Mouse (Mus musculus): ENCODE results near the gene Ccdc113. TPM values are rescaled to one million over a fixed set of nuclear protein-coding genes. Genes with fewer than 3 reads are reported as not detected.
"Not testable (repeated sequence)": the region's sequence is repeated elsewhere in the genome, so short reads cannot be mapped to it uniquely, and the experiment has no call there.

Ccdc113 gene
- polyA plus RNA-seq, 1 experiment from 2014 or later: 2.4 TPM

DNA sequence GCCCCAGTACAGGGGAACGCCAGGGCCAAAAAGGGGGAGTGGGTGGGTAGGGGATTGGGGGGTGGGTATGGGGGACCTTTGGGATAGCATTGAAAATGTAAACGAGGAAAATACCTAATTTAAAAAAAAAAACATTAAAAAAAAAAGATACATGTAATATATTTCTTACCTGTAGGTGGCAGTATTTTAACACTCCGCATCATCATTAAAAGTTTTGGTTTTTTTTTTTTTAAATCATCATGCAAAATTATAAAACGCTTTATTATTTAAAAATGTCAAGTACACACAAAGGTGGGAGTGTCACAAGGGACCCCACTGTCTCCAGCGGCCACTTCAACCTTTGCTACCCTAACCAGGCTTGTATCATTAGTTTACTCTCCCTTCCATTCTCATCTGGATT is 72.6 kb downstream of the Ccdc113 start:
- not testable (repeated sequence) for H3K36me3 ChIP-seq (ENCODE audit: control insufficient read depth, insufficient read depth, low read length); H3K4me1 ChIP-seq (ENCODE audit: control insufficient read depth in 2 of 2, insufficient read depth in 2 of 2, low read length in 2 of 2); ATAC-seq (ENCODE audit: insufficient number of reproducible peaks, insufficient read depth, low FRiP score, low read depth); H3K27me3 ChIP-seq (ENCODE audit: control insufficient read depth, insufficient read depth, low read length); H3K9me3 ChIP-seq (ENCODE audit: control insufficient read depth, low read length); H3K4me3 ChIP-seq (ENCODE audit: control insufficient read depth in 1 of 2, insufficient read depth in 1 of 2, low read depth in 1 of 2, low read length in 2 of 2)
- Histone ChIP-seq H3K9ac (ENCODE audit: low read length) (peak overlapping the region; percentile 54; the same call in 1 of the 2 replicates), H3K27ac (replicated peaks in 1 of 2; ENCODE audit: control insufficient read depth in 1 of 2, insufficient read depth in 1 of 2, low read depth in 2 of 2, low read length in 2 of 2) (peak overlapping the region; percentile 79 to 82; a peak in 2 of 4 replicates), H3K4me2 (ENCODE audit: low read length) (peak overlapping the region; percentile 34)
- 16% methylated on average over 4 of the region's 5 CpGs for WGBS

- peaks cover 3 to 5% of the 10 kb centered on the region in 2 experiments; a peak in 3 of 4 replicates for H3K4me1 ChIP-seq (ENCODE audit: control insufficient read depth in 2 of 2, insufficient read depth in 2 of 2, low read length in 2 of 2)
- WGBS: 21% methylated on average over 9 of the region's 9 CpGs
- peak overlapping the region; percentile 79 to 82 for H3K27ac ChIP-seq (replicated peaks in 1 of 2; ENCODE audit: control insufficient read depth in 1 of 2, insufficient read depth in 1 of 2, low read depth in 2 of 2, low read length in 2 of 2)
- no peaks in the 10 kb centered on the region for H3K36me3 ChIP-seq (ENCODE audit: control insufficient read depth, insufficient read depth, low read length)
- H3K27me3 ChIP-seq (ENCODE audit: control insufficient read depth, insufficient read depth, low read length): no peaks in the 10 kb centered on the region
- no peak overlapping the region for H3K4me3 ChIP-seq (ENCODE audit: control insufficient read depth in 1 of 2, insufficient read depth in 1 of 2, low read depth in 1 of 2, low read length in 2 of 2)
- H3K9ac ChIP-seq (ENCODE audit: low read length): peak overlapping the region; percentile 54
- no peaks in the 10 kb centered on the region for H3K9me3 ChIP-seq (ENCODE audit: control insufficient read depth, low read length)
- ATAC-seq (ENCODE audit: insufficient number of reproducible peaks, insufficient read depth, low FRiP score, low read depth): 0 out of 2 replicates have a peak, but pooled peaks have one; percentile 54
- peak overlapping the region; percentile 34 for H3K4me2 ChIP-seq (ENCODE audit: low read length)
Observed at GRCm38 (mm10) chr8:95607210-95607609, 73.3 kb downstream of the Ccdc113 start.

Other genes with a start within 250 kb of the Ccdc113 start
- gene Cngb1, start 227.5 kb upstream of the Ccdc113 start, polyA plus RNA-seq (2014; fragmentation: Nextera tagmentation; extraction: Ambion mirVana): 0.71 and 1.00 TPM in 2 replicates
- 0.40 TPM in 1 of 2 replicates, not detected in the other for gene Tepp, start 223.5 kb upstream of the Ccdc113 start, polyA plus RNA-seq (2014; fragmentation: Nextera tagmentation; extraction: Ambion mirVana)
- 5.2 and 5.3 TPM in 2 replicates for gene Zfp319, start 202.1 kb upstream of the Ccdc113 start, polyA plus RNA-seq (2014; fragmentation: Nextera tagmentation; extraction: Ambion mirVana)
- 24.9 and 26.1 TPM in 2 replicates for gene Usb1, start 201.8 kb upstream of the Ccdc113 start, polyA plus RNA-seq (2014; fragmentation: Nextera tagmentation; extraction: Ambion mirVana)
- 49.7 and 58.5 TPM in 2 replicates for gene Mmp15, start 181.8 kb upstream of the Ccdc113 start, polyA plus RNA-seq (2014; fragmentation: Nextera tagmentation; extraction: Ambion mirVana)
- 184 and 195 TPM in 2 replicates for gene Cfap20, start 99.2 kb upstream of the Ccdc113 start, polyA plus RNA-seq (2014; fragmentation: Nextera tagmentation; extraction: Ambion mirVana)
- gene Csnk2a2, start 44.0 kb upstream of the Ccdc113 start, polyA plus RNA-seq (2014; fragmentation: Nextera tagmentation; extraction: Ambion mirVana): 16.7 and 17.4 TPM in 2 replicates
- not detected in 2 replicates for gene Prss54, start 42.3 kb downstream of the Ccdc113 start, polyA plus RNA-seq (2014; fragmentation: Nextera tagmentation; extraction: Ambion mirVana)
- 13.8 and 13.9 TPM in 2 replicates for gene Gins3, start 99.4 kb downstream of the Ccdc113 start, polyA plus RNA-seq (2014; fragmentation: Nextera tagmentation; extraction: Ambion mirVana)
- 309 and 325 TPM in 2 replicates for gene Ndrg4, start 142.9 kb downstream of the Ccdc113 start, polyA plus RNA-seq (2014; fragmentation: Nextera tagmentation; extraction: Ambion mirVana)
- 16.1 and 17.7 TPM in 2 replicates for gene Setd6, start 181.8 kb downstream of the Ccdc113 start, polyA plus RNA-seq (2014; fragmentation: Nextera tagmentation; extraction: Ambion mirVana)